Mouse (Mus musculus) E14TG2a.4 (cell line): ENCODE measurements around the gene Dab1.

Source experiments
- CTCF ChIP-seq: conservative IDR thresholded peaks from 2 replicates; pipeline ENCODE4 v1.5.1; 2014; ENCODE audit warnings: low read length
- NANOG ChIP-seq: IDR thresholded peaks from 2 replicates; pipeline ENCODE4 v1.6.1; 2014; ENCODE audit warnings: borderline replicate concordance, low read length, mixed read lengths
- POU5F1 ChIP-seq: IDR thresholded peaks from 2 replicates; pipeline ENCODE4 v1.6.1; 2014; ENCODE audit warnings: low read length, borderline replicate concordance

GRCm38 (mm10) chr4:104276916-104277315 is 657.8 kb downstream of the Dab1 start:
- no peak for TF ChIP-seq CTCF
- no peak for TF ChIP-seq NANOG
- no peak for TF ChIP-seq POU5F1
